20 mouse cellular contexts compared by ENCODE assay signal in the genomic region with DNA sequence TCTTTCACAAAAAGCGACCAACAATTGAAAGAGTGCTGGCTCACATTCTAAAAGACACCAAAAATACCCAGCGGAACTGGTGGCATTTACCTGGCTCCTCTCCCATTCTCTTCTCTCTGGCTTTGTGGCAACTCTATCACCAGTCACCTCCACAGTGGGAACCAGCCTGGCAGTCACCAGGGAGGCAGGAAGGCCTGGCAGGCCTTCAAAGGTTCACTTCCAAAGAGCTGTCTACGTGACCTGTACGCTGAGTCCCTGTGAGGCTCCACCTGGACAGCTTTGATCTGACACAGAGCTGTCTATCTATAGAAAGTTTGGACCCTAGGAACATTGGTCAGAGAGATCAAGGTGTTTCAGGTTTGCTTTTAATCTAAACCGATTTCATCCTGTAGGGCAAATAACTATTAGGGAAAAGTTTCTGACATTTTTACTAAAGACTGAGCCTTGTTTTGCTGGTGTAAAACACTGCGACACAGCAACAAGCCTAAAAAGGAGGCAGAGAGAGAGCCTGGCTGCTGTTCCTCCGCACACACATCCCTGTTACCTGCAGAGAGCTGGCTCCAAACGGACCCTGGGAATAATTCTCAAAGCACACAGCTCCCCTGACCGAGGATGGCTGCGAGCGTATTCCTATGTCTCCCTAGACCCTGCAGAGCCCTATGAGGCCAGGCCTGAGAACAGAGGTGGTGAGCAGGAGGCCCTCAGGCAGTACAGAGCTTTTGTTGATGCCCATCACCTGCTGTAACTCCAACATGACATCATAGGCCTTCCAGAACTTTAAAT. TPM values are rescaled to one million over a fixed set of nuclear protein-coding genes. Genes with fewer than 3 reads are reported as not detected.
A peak's percentile ranks its signal among the peaks of the same experiment; 100 is the strongest.
DNase-seq lines count a peak whose midpoint lies in the region; ATAC-seq and TF ChIP-seq lines count a peak whose summit lies in the region.
"Had no signal": no experiment of that assay in that cellular context is flagged by ENCODE, and none has a peak within 500 bp of the region (broad histone marks: within the 10 kb centered on the region; RNA-seq: fewer than 3 reads in every experiment).

No protein-coding gene starts in this region.

- H3K4me1 ChIP-seq in heart, embryonic 10.5 days, result peaks cover 10% of the 10 kb centered on the region; the same call in 1 of the 2 replicates
- peaks cover 16% of the 10 kb centered on the region for H3K4me1 ChIP-seq in heart, embryonic 12.5 days (replicated peaks)
- peaks cover 3% of the 10 kb centered on the region; the same call in 1 of the 2 replicates for H3K4me1 ChIP-seq in midbrain, postnatal 0 days (ENCODE audit: insufficient read depth, low read length)
- H3K4me1 ChIP-seq in midbrain, embryonic 14.5 days (ENCODE audit: control insufficient read depth, insufficient read depth, low read length), result no peaks in the 10 kb centered on the region
- H3K4me1 ChIP-seq: midbrain, embryonic 10.5 days had no signal

- H3K4me2 ChIP-seq in heart, embryonic 12.5 days, result no peak overlapping the region
- no peak overlapping the region for H3K4me2 ChIP-seq in midbrain, postnatal 0 days (ENCODE audit: low read depth, low read length, poor library complexity, severe bottlenecking)
- H3K4me2 ChIP-seq in midbrain, embryonic 14.5 days (ENCODE audit: low read length), result no peak overlapping the region
- H3K4me2 ChIP-seq: embryonic facial prominence, embryonic 13.5 days; hindbrain, embryonic 12.5 days; stomach, embryonic 15.5 days had no signal

- H3K27ac ChIP-seq in heart, embryonic 10.5 days, result 0 out of 2 replicates have a peak overlapping the region, but pooled peaks have one; percentile 5
- no peak overlapping the region for H3K27ac ChIP-seq in heart, embryonic 12.5 days (ENCODE audit: poor library complexity, severe bottlenecking)
- peak overlapping the region; percentile 43; the same call in 1 of the 2 replicates for H3K27ac ChIP-seq in midbrain, postnatal 0 days (ENCODE audit: low read depth, low read length)
- H3K27ac ChIP-seq in midbrain, embryonic 14.5 days (replicated peaks; ENCODE audit: low read depth, low read length), result no peak overlapping the region
- H3K27ac ChIP-seq: embryonic facial prominence, embryonic 13.5 days; forebrain, embryonic 10.5 days; hindbrain, embryonic 12.5 days; midbrain, embryonic 10.5 days; stomach, embryonic 15.5 days had no signal

- ATAC-seq in heart, embryonic 12.5 days (ENCODE audit: insufficient number of reproducible peaks, low FRiP score), result no peak
- ATAC-seq in midbrain, postnatal 0 days (ENCODE audit: low FRiP score), result no peak
- ATAC-seq in midbrain, embryonic 14.5 days (ENCODE audit: low FRiP score, low TSS enrichment), result no peak
- ATAC-seq: activated CD4-positive, CD25-positive, alpha-beta regulatory T cell, adult 4 months had no signal

- no peak overlapping the region for H3K9ac ChIP-seq in heart, embryonic 12.5 days
- no peak overlapping the region for H3K9ac ChIP-seq in midbrain, postnatal 0 days (replicated peaks; ENCODE audit: low read length, poor library complexity, severe bottlenecking)
- H3K9ac ChIP-seq in midbrain, embryonic 14.5 days (replicated peaks; ENCODE audit: low read length), result no peak overlapping the region
- H3K9ac ChIP-seq: embryonic facial prominence, embryonic 13.5 days; hindbrain, embryonic 12.5 days; stomach, embryonic 15.5 days had no signal

- WGBS in heart, embryonic 10.5 days, result 90% methylated on average over 11 of the region's 11 CpGs
- 84% methylated on average over 11 of the region's 11 CpGs for WGBS in heart, embryonic 12.5 days
- 74% methylated on average over 11 of the region's 11 CpGs for WGBS in midbrain, postnatal 0 days
- 89% methylated on average over 11 of the region's 11 CpGs for WGBS in midbrain, embryonic 14.5 days

- peak; percentile 28 for DNase-seq in adrenal gland, postnatal 10 days
- DNase-seq in adrenal gland, adult 8-10 months, result no peak
- no peak for DNase-seq in heart, embryonic 10.5 days (ENCODE audit: low spot score)
- no peak for DNase-seq in midbrain, postnatal 0 days (ENCODE audit: low spot score)
- DNase-seq in midbrain, embryonic 14.5 days, result no peak
- no peak for DNase-seq in kidney, adult 18-20 months
- no peak for DNase-seq in ovary, postnatal 36 days (ENCODE audit: low spot score)
- DNase-seq: kidney, postnatal 10 days; layer of hippocampus, adult 9-11 months; lung, adult 18-20 months; lung, postnatal 36 days; spleen, adult 18-20 months; thymus, postnatal 25 days had no signal

- no peaks in the 10 kb centered on the region for H3K9me3 ChIP-seq in heart, embryonic 10.5 days
- no peaks in the 10 kb centered on the region for H3K9me3 ChIP-seq in heart, embryonic 12.5 days (replicated peaks)
- no peaks in the 10 kb centered on the region for H3K9me3 ChIP-seq in midbrain, postnatal 0 days (ENCODE audit: low read length)
- H3K9me3 ChIP-seq in midbrain, embryonic 14.5 days (ENCODE audit: control insufficient read depth, low read length), result no peaks in the 10 kb centered on the region
- H3K9me3 ChIP-seq: embryonic facial prominence, embryonic 13.5 days; forebrain, embryonic 10.5 days; hindbrain, embryonic 12.5 days; midbrain, embryonic 10.5 days; stomach, embryonic 15.5 days had no signal

- TF ChIP-seq CTCF in midbrain, postnatal 0 days (IDR thresholded peaks at IDR 0.05), result no peak

- no peak overlapping the region for H3K4me3 ChIP-seq in heart, embryonic 10.5 days
- H3K4me3 ChIP-seq in heart, embryonic 12.5 days, result no peak overlapping the region
- no peak overlapping the region for H3K4me3 ChIP-seq in midbrain, postnatal 0 days (ENCODE audit: low read depth, low read length)
- no peak overlapping the region for H3K4me3 ChIP-seq in midbrain, embryonic 14.5 days (replicated peaks; ENCODE audit: low read depth, low read length)
- H3K4me3 ChIP-seq: embryonic facial prominence, embryonic 13.5 days; forebrain, embryonic 10.5 days; hindbrain, embryonic 12.5 days; midbrain, embryonic 10.5 days; stomach, embryonic 15.5 days had no signal

- no peaks in the 10 kb centered on the region for H3K27me3 ChIP-seq in heart, embryonic 10.5 days (ENCODE audit: insufficient read depth, poor library complexity, severe bottlenecking)
- H3K27me3 ChIP-seq in heart, embryonic 12.5 days (replicated peaks), result no peaks in the 10 kb centered on the region
- H3K27me3 ChIP-seq in midbrain, postnatal 0 days (ENCODE audit: insufficient read depth, low read length), result no peaks in the 10 kb centered on the region
- no peaks in the 10 kb centered on the region for H3K27me3 ChIP-seq in midbrain, embryonic 14.5 days (ENCODE audit: control insufficient read depth, insufficient read depth, low read length)
- H3K27me3 ChIP-seq: embryonic facial prominence, embryonic 13.5 days; hindbrain, embryonic 12.5 days; stomach, embryonic 15.5 days had no signal

- H3K36me3 ChIP-seq in heart, embryonic 10.5 days, result 0 out of 2 replicates have a peak, but pooled peaks cover 7% of the 10 kb centered on the region
- H3K36me3 ChIP-seq in heart, embryonic 12.5 days, result no peaks in the 10 kb centered on the region
- H3K36me3 ChIP-seq in midbrain, postnatal 0 days (ENCODE audit: insufficient read depth, low read length), result no peaks in the 10 kb centered on the region
- H3K36me3 ChIP-seq in midbrain, embryonic 14.5 days (ENCODE audit: control insufficient read depth, insufficient read depth, low read length), result no peaks in the 10 kb centered on the region
- H3K36me3 ChIP-seq: hindbrain, embryonic 12.5 days; stomach, embryonic 15.5 days had no signal

RNA-seq across cellular contexts. Expression of a gene that starts 40.7 kb away (rescaled TPM):
- 10 to 100 TPM; 39.3 to 48.0 TPM for total RNA-seq in adrenal gland, postnatal 10 days (2021)
- 10 to 100 TPM; 38.4 to 51.7 (median 48.2) TPM for total RNA-seq in adrenal gland, adult 8-10 months (2022)
- 9.2 and 12.1 TPM in 2 replicates for polyA plus RNA-seq in heart, embryonic 10.5 days (2016; fragmentation: Nextera tagmentation; extraction: Ambion mirVana)
- 12.4 and 13.6 TPM in 2 replicates for polyA plus RNA-seq in heart, embryonic 12.5 days (2016; fragmentation: Nextera tagmentation; extraction: Ambion mirVana)
- total RNA-seq in midbrain, postnatal 0 days (2014; rRNA removed), result 25.8 and 36.8 TPM in 2 replicates
- polyA plus RNA-seq in midbrain, postnatal 0 days (2015; fragmentation: Nextera tagmentation; extraction: Ambion mirVana), result 8.6 and 11.1 TPM in 2 replicates
- polyA plus RNA-seq in midbrain, embryonic 14.5 days (2014; fragmentation: Nextera tagmentation; extraction: Ambion mirVana), result 19.5 and 23.1 TPM in 2 replicates

Comparison
In these comparisons a context has a peak if more than half of its experiments do, and no peak if none do; other contexts are left out.
1. H3K27ac ChIP-seq: peak in heart, embryonic 10.5 days (single experiment) and midbrain, postnatal 0 days (single experiment); none in heart, embryonic 12.5 days (single experiment) and midbrain, embryonic 14.5 days (single experiment).